Mouse (Mus musculus): ENCODE results near the gene Trpm1. TPM values are rescaled to one million over a fixed set of nuclear protein-coding genes. Genes with fewer than 3 reads are reported as not detected.

The Trpm1 gene
- polyA plus RNA-seq, 1 experiment, result 0.01 TPM

- H3K9me3 ChIP-seq (ENCODE audit: control insufficient read depth, low read length), result no peaks in the 10 kb centered on the region
- no peak for TF ChIP-seq GATA1 (IDR thresholded peaks at IDR 0.05; ENCODE audit: low read length)
- no peak for TF ChIP-seq TAL1 (IDR thresholded peaks at IDR 0.05; ENCODE audit: low read length)
Observed at GRCm38 (mm10) chr7:64160737-64161470, 7.3 kb downstream of the Trpm1 start.

GRCm38 (mm10) chr7:64161990-64162389, 8.4 kb downstream of the Trpm1 start:
- no peak overlapping the region for H3K4me3 ChIP-seq (replicated peaks)
- no peaks in the 10 kb centered on the region for H3K9me3 ChIP-seq (ENCODE audit: control insufficient read depth, low read length)
- H3K4me1 ChIP-seq (ENCODE audit: control insufficient read depth), result no peaks in the 10 kb centered on the region
- H3K36me3 ChIP-seq (ENCODE audit: control insufficient read depth), result no peaks in the 10 kb centered on the region
- no peak for TF ChIP-seq TAL1 (IDR thresholded peaks at IDR 0.05; ENCODE audit: low read length)
- no peak for TF ChIP-seq GATA1 (IDR thresholded peaks at IDR 0.05; ENCODE audit: low read length)
- H3K27me3 ChIP-seq (ENCODE audit: control insufficient read depth), result no peaks in the 10 kb centered on the region

More at GRCm38 (mm10) chr7:64160737-64161470, 7.3 kb downstream of the Trpm1 start:
- Histone ChIP-seq H3K27me3 (ENCODE audit: control insufficient read depth) (no peaks in the 10 kb centered on the region), H3K4me3 (replicated peaks) (no peak overlapping the region), H3K4me1 (ENCODE audit: control insufficient read depth) (no peaks in the 10 kb centered on the region), H3K36me3 (ENCODE audit: control insufficient read depth) (no peaks in the 10 kb centered on the region)

- no peaks in the 10 kb centered on the region for H3K36me3 ChIP-seq (ENCODE audit: control insufficient read depth)
- TF ChIP-seq TAL1 (IDR thresholded peaks at IDR 0.05; ENCODE audit: low read length) (no peak), GATA1 (IDR thresholded peaks at IDR 0.05; ENCODE audit: low read length) (no peak)
- H3K4me3 ChIP-seq (replicated peaks), result no peak overlapping the region
- H3K27me3 ChIP-seq (ENCODE audit: control insufficient read depth), result no peaks in the 10 kb centered on the region
- no peaks in the 10 kb centered on the region for H3K4me1 ChIP-seq (ENCODE audit: control insufficient read depth)
- H3K9me3 ChIP-seq (ENCODE audit: control insufficient read depth, low read length), result no peaks in the 10 kb centered on the region
Observed at GRCm38 (mm10) chr7:64163086-64163485, 9.5 kb downstream of the Trpm1 start.

- Histone ChIP-seq H3K4me3 (replicated peaks) (no peak overlapping the region), H3K9me3 (ENCODE audit: control insufficient read depth, low read length) (no peaks in the 10 kb centered on the region), H3K27me3 (ENCODE audit: control insufficient read depth) (no peaks in the 10 kb centered on the region), H3K4me1 (ENCODE audit: control insufficient read depth) (no peaks in the 10 kb centered on the region), H3K36me3 (ENCODE audit: control insufficient read depth) (no peaks in the 10 kb centered on the region)
- TF ChIP-seq GATA1 (IDR thresholded peaks at IDR 0.05; ENCODE audit: low read length) (no peak), TAL1 (IDR thresholded peaks at IDR 0.05; ENCODE audit: low read length) (no peak)
Observed at GRCm38 (mm10) chr7:64163890-64164289, 10.3 kb downstream of the Trpm1 start.

GRCm38 (mm10) chr7:64164997-64165396, 11.4 kb downstream of the Trpm1 start:
- TF ChIP-seq GATA1 (IDR thresholded peaks at IDR 0.05; ENCODE audit: low read length), result no peak
- no peak for TF ChIP-seq TAL1 (IDR thresholded peaks at IDR 0.05; ENCODE audit: low read length)
- no peaks in the 10 kb centered on the region for H3K27me3 ChIP-seq (ENCODE audit: control insufficient read depth)

GRCm38 (mm10) chr7:64166025-64166424, 12.4 kb downstream of the Trpm1 start:
- H3K4me1 ChIP-seq (ENCODE audit: control insufficient read depth), result no peaks in the 10 kb centered on the region
- no peaks in the 10 kb centered on the region for H3K27me3 ChIP-seq (ENCODE audit: control insufficient read depth)
- no peak overlapping the region for H3K4me3 ChIP-seq (replicated peaks)
- H3K9me3 ChIP-seq (ENCODE audit: control insufficient read depth, low read length), result no peaks in the 10 kb centered on the region
- no peaks in the 10 kb centered on the region for H3K36me3 ChIP-seq (ENCODE audit: control insufficient read depth)
- TF ChIP-seq TAL1 (IDR thresholded peaks at IDR 0.05; ENCODE audit: low read length), result no peak
- TF ChIP-seq GATA1 (IDR thresholded peaks at IDR 0.05; ENCODE audit: low read length), result no peak

More at GRCm38 (mm10) chr7:64164997-64165396, 11.4 kb downstream of the Trpm1 start:
- H3K36me3 ChIP-seq (ENCODE audit: control insufficient read depth), result no peaks in the 10 kb centered on the region
- H3K4me1 ChIP-seq (ENCODE audit: control insufficient read depth), result no peaks in the 10 kb centered on the region
- H3K4me3 ChIP-seq (replicated peaks), result no peak overlapping the region
- H3K9me3 ChIP-seq (ENCODE audit: control insufficient read depth, low read length), result no peaks in the 10 kb centered on the region

GRCm38 (mm10) chr7:64166724-64167123, 13.1 kb downstream of the Trpm1 start:
- H3K9me3 ChIP-seq (ENCODE audit: control insufficient read depth, low read length), result no peaks in the 10 kb centered on the region

GRCm38 (mm10) chr7:64179310-64179709, 25.7 kb downstream of the Trpm1 start:
- H3K4me3 ChIP-seq (replicated peaks), result no peak overlapping the region
- no peak for TF ChIP-seq TAL1 (IDR thresholded peaks at IDR 0.05; ENCODE audit: low read length)
- no peak for TF ChIP-seq GATA1 (IDR thresholded peaks at IDR 0.05; ENCODE audit: low read length)
- no peaks in the 10 kb centered on the region for H3K27me3 ChIP-seq (ENCODE audit: control insufficient read depth)
- H3K9me3 ChIP-seq (ENCODE audit: control insufficient read depth, low read length), result no peaks in the 10 kb centered on the region
- no peaks in the 10 kb centered on the region for H3K4me1 ChIP-seq (ENCODE audit: control insufficient read depth)
- H3K36me3 ChIP-seq (ENCODE audit: control insufficient read depth), result no peaks in the 10 kb centered on the region

More at GRCm38 (mm10) chr7:64166724-64167123, 13.1 kb downstream of the Trpm1 start:
- Histone ChIP-seq H3K4me1 (ENCODE audit: control insufficient read depth) (no peaks in the 10 kb centered on the region), H3K36me3 (ENCODE audit: control insufficient read depth) (no peaks in the 10 kb centered on the region), H3K27me3 (ENCODE audit: control insufficient read depth) (no peaks in the 10 kb centered on the region), H3K4me3 (replicated peaks) (no peak overlapping the region)
- no peak for TF ChIP-seq TAL1 (IDR thresholded peaks at IDR 0.05; ENCODE audit: low read length)
- no peak for TF ChIP-seq GATA1 (IDR thresholded peaks at IDR 0.05; ENCODE audit: low read length)

- Histone ChIP-seq H3K27me3 (ENCODE audit: control insufficient read depth) (no peaks in the 10 kb centered on the region), H3K4me1 (ENCODE audit: control insufficient read depth) (no peaks in the 10 kb centered on the region)
Observed at GRCm38 (mm10) chr7:64185203-64185931, 31.7 kb downstream of the Trpm1 start.

More at GRCm38 (mm10) chr7:64185203-64185931, 31.7 kb downstream of the Trpm1 start:
- no peak for TF ChIP-seq TAL1 (IDR thresholded peaks at IDR 0.05; ENCODE audit: low read length)
- TF ChIP-seq GATA1 (IDR thresholded peaks at IDR 0.05; ENCODE audit: low read length), result no peak
- no peak overlapping the region for H3K4me3 ChIP-seq (replicated peaks)
- no peaks in the 10 kb centered on the region for H3K36me3 ChIP-seq (ENCODE audit: control insufficient read depth)
- H3K9me3 ChIP-seq (ENCODE audit: control insufficient read depth, low read length), result no peaks in the 10 kb centered on the region
